Mouse (Mus musculus): ENCODE data around the gene Hipk2. TPM values are rescaled to one million over a fixed set of nuclear protein-coding genes. Genes with fewer than 3 reads are reported as not detected.
"Not testable (repeated sequence)": the region's sequence is repeated elsewhere in the genome, so short reads cannot be mapped to it uniquely, and the experiment has no call there.

The Hipk2 gene
- polyA plus RNA-seq, 1 experiment from 2014 or later, result 11.0 TPM

DNA sequence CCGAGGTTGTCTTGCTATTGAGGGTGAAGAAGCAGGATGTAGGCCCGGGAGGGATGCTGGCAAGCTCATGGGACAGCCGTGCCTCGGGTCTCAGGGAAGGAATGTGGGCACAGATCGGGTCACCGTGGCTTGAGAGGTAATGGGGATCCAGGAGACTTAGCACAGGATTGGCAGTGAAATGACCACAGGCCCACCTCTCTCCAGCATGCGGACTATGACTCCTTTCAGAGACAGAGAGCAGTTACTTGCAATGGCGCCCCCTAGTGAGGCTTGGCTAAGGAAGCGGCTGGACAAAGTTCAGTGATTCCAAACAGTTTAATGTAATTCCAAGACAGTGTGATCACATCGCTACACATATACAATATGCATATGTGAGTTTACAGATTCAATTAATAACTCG is 188.7 kb downstream of the Hipk2 start:
- H3K27ac ChIP-seq (replicated peaks in 1 of 2; ENCODE audit: control insufficient read depth in 1 of 2, insufficient read depth in 1 of 2, low read depth in 2 of 2, low read length in 2 of 2), result no peak overlapping the region
- H3K27me3 ChIP-seq (ENCODE audit: control insufficient read depth, insufficient read depth, low read length), result no peaks in the 10 kb centered on the region
- no peaks in the 10 kb centered on the region for H3K9me3 ChIP-seq (ENCODE audit: control insufficient read depth, low read length)
- 65% methylated on average over 11 of the region's 11 CpGs for WGBS
- no peak overlapping the region for H3K9ac ChIP-seq (ENCODE audit: low read length)
- no peaks in the 10 kb centered on the region for H3K36me3 ChIP-seq (ENCODE audit: control insufficient read depth, insufficient read depth, low read length)
- H3K4me2 ChIP-seq (ENCODE audit: low read length), result no peak overlapping the region
- ATAC-seq (ENCODE audit: insufficient number of reproducible peaks, insufficient read depth, low FRiP score, low read depth), result no peak
- peaks cover 0 to 2% of the 10 kb centered on the region in 2 experiments; a peak in 1 of 4 replicates for H3K4me1 ChIP-seq (ENCODE audit: control insufficient read depth in 2 of 2, insufficient read depth in 2 of 2, low read length in 2 of 2)
- no peak overlapping the region for H3K4me3 ChIP-seq (ENCODE audit: control insufficient read depth in 1 of 2, insufficient read depth in 1 of 2, low read depth in 1 of 2, low read length in 2 of 2)

DNA sequence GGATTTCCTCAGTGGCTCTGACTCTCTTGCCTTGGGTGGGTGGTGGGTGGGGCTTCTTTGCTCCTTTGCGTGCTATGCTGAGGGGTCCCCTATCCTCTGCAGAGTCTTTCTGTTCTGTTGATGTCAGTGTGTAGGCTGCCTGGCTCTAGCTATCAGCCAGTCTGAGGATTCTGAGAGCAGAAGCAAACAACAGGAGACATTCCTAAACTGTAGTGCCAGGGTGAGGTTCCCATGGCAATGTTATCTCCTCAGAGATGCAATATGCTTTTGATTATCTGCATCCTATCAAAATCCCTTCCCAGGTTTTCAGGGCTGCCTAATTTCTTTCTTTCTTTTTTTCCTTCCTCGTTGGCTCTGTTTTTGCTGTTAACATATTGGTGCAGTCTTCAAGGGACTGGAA is 193.4 kb downstream of the Hipk2 start:
- H3K4me3 ChIP-seq (ENCODE audit: control insufficient read depth in 1 of 2, insufficient read depth in 1 of 2, low read depth in 1 of 2, low read length in 2 of 2), result no peak overlapping the region
- ATAC-seq (ENCODE audit: insufficient number of reproducible peaks, insufficient read depth, low FRiP score, low read depth), result no peak
- no peaks in the 10 kb centered on the region for H3K4me1 ChIP-seq (ENCODE audit: control insufficient read depth in 2 of 2, insufficient read depth in 2 of 2, low read length in 2 of 2)
- no peaks in the 10 kb centered on the region for H3K27me3 ChIP-seq (ENCODE audit: control insufficient read depth, insufficient read depth, low read length)
- 51% methylated on average over 2 of the region's 2 CpGs for WGBS
- no peaks in the 10 kb centered on the region for H3K9me3 ChIP-seq (ENCODE audit: control insufficient read depth, low read length)
- H3K27ac ChIP-seq (replicated peaks in 1 of 2; ENCODE audit: control insufficient read depth in 1 of 2, insufficient read depth in 1 of 2, low read depth in 2 of 2, low read length in 2 of 2), result no peak overlapping the region
- H3K36me3 ChIP-seq (ENCODE audit: control insufficient read depth, insufficient read depth, low read length), result no peaks in the 10 kb centered on the region
- H3K4me2 ChIP-seq (ENCODE audit: low read length), result no peak overlapping the region
- H3K9ac ChIP-seq (ENCODE audit: low read length), result no peak overlapping the region

- Histone ChIP-seq H3K4me2 (ENCODE audit: low read length) (no peak overlapping the region), H3K27me3 (ENCODE audit: control insufficient read depth, insufficient read depth, low read length) (no peaks in the 10 kb centered on the region), H3K4me1 (ENCODE audit: control insufficient read depth in 2 of 2, insufficient read depth in 2 of 2, low read length in 2 of 2) (peaks cover 10 to 12% of the 10 kb centered on the region in 2 experiments; a peak in 3 of 4 replicates), H3K27ac (replicated peaks in 1 of 2; ENCODE audit: control insufficient read depth in 1 of 2, insufficient read depth in 1 of 2, low read depth in 2 of 2, low read length in 2 of 2) (no peak overlapping the region), H3K36me3 (ENCODE audit: control insufficient read depth, insufficient read depth, low read length) (no peaks in the 10 kb centered on the region), H3K9ac (ENCODE audit: low read length) (no peak overlapping the region), H3K9me3 (ENCODE audit: control insufficient read depth, low read length) (no peaks in the 10 kb centered on the region), H3K4me3 (ENCODE audit: control insufficient read depth in 1 of 2, insufficient read depth in 1 of 2, low read depth in 1 of 2, low read length in 2 of 2) (no peak overlapping the region)
- no peak for ATAC-seq (ENCODE audit: insufficient number of reproducible peaks, insufficient read depth, low FRiP score, low read depth)
- 68% methylated on average over 9 of the region's 9 CpGs for WGBS
Observed at GRCm38 (mm10) chr6:38677629-38678028, 198.3 kb downstream of the Hipk2 start.

- Histone ChIP-seq H3K27me3 (ENCODE audit: control insufficient read depth, insufficient read depth, low read length) (no peaks in the 10 kb centered on the region), H3K9ac (ENCODE audit: low read length) (no peak overlapping the region), H3K4me2 (ENCODE audit: low read length) (peak overlapping the region; percentile 46), H3K4me3 (ENCODE audit: control insufficient read depth in 1 of 2, insufficient read depth in 1 of 2, low read depth in 1 of 2, low read length in 2 of 2) (no peak overlapping the region), H3K4me1 (ENCODE audit: control insufficient read depth in 2 of 2, insufficient read depth in 2 of 2, low read length in 2 of 2) (peaks cover 10 to 12% of the 10 kb centered on the region in 2 experiments; a peak in 3 of 4 replicates), H3K27ac (replicated peaks in 1 of 2; ENCODE audit: control insufficient read depth in 1 of 2, insufficient read depth in 1 of 2, low read depth in 2 of 2, low read length in 2 of 2) (no peak overlapping the region), H3K36me3 (ENCODE audit: control insufficient read depth, insufficient read depth, low read length) (no peaks in the 10 kb centered on the region), H3K9me3 (ENCODE audit: control insufficient read depth, low read length) (no peaks in the 10 kb centered on the region)
- no peak for ATAC-seq (ENCODE audit: insufficient number of reproducible peaks, insufficient read depth, low FRiP score, low read depth)
- 67% methylated on average over 14 of the region's 14 CpGs for WGBS
Observed at GRCm38 (mm10) chr6:38676723-38677122, 199.2 kb downstream of the Hipk2 start.

GRCm38 (mm10) chr6:38676217-38676616 is 199.7 kb downstream of the Hipk2 start:
- Histone ChIP-seq H3K9ac (ENCODE audit: low read length) (no peak overlapping the region), H3K36me3 (ENCODE audit: control insufficient read depth, insufficient read depth, low read length) (no peaks in the 10 kb centered on the region), H3K4me1 (ENCODE audit: control insufficient read depth in 2 of 2, insufficient read depth in 2 of 2, low read length in 2 of 2) (peaks cover 10 to 12% of the 10 kb centered on the region in 2 experiments; a peak in 3 of 4 replicates), H3K27ac (replicated peaks in 1 of 2; ENCODE audit: control insufficient read depth in 1 of 2, insufficient read depth in 1 of 2, low read depth in 2 of 2, low read length in 2 of 2) (no peak overlapping the region), H3K27me3 (ENCODE audit: control insufficient read depth, insufficient read depth, low read length) (no peaks in the 10 kb centered on the region), H3K9me3 (ENCODE audit: control insufficient read depth, low read length) (no peaks in the 10 kb centered on the region), H3K4me2 (ENCODE audit: low read length) (peak overlapping the region; percentile 46), H3K4me3 (ENCODE audit: control insufficient read depth in 1 of 2, insufficient read depth in 1 of 2, low read depth in 1 of 2, low read length in 2 of 2) (no peak overlapping the region)
- no peak for ATAC-seq (ENCODE audit: insufficient number of reproducible peaks, insufficient read depth, low FRiP score, low read depth)
- WGBS, result 29% methylated on average over 6 of the region's 6 CpGs

GRCm38 (mm10) chr6:38672011-38672410 is 204.0 kb downstream of the Hipk2 start:
- Histone ChIP-seq H3K4me1 (ENCODE audit: control insufficient read depth in 2 of 2, insufficient read depth in 2 of 2, low read length in 2 of 2) (peaks cover 10 to 11% of the 10 kb centered on the region in 2 experiments; a peak in 3 of 4 replicates), H3K9ac (ENCODE audit: low read length) (no peak overlapping the region), H3K9me3 (ENCODE audit: control insufficient read depth, low read length) (no peaks in the 10 kb centered on the region), H3K4me2 (ENCODE audit: low read length) (no peak overlapping the region), H3K36me3 (ENCODE audit: control insufficient read depth, insufficient read depth, low read length) (no peaks in the 10 kb centered on the region), H3K27me3 (ENCODE audit: control insufficient read depth, insufficient read depth, low read length) (no peaks in the 10 kb centered on the region), H3K27ac (replicated peaks in 1 of 2; ENCODE audit: control insufficient read depth in 1 of 2, insufficient read depth in 1 of 2, low read depth in 2 of 2, low read length in 2 of 2) (no peak overlapping the region), H3K4me3 (ENCODE audit: control insufficient read depth in 1 of 2, insufficient read depth in 1 of 2, low read depth in 1 of 2, low read length in 2 of 2) (no peak overlapping the region)
- no peak for ATAC-seq (ENCODE audit: insufficient number of reproducible peaks, insufficient read depth, low FRiP score, low read depth)
- WGBS, result 72% methylated on average over 3 of the region's 3 CpGs

- H3K27me3 ChIP-seq (ENCODE audit: control insufficient read depth, insufficient read depth, low read length), result no peaks in the 10 kb centered on the region
- H3K4me3 ChIP-seq (ENCODE audit: control insufficient read depth in 1 of 2, insufficient read depth in 1 of 2, low read depth in 1 of 2, low read length in 2 of 2), result no peak overlapping the region
- WGBS, result 79% methylated on average over 7 of the region's 7 CpGs
- peaks cover 4% of the 10 kb centered on the region in 2 experiments; a peak in 3 of 4 replicates for H3K4me1 ChIP-seq (ENCODE audit: control insufficient read depth in 2 of 2, insufficient read depth in 2 of 2, low read length in 2 of 2)
- no peaks in the 10 kb centered on the region for H3K9me3 ChIP-seq (ENCODE audit: control insufficient read depth, low read length)
- no peaks in the 10 kb centered on the region for H3K36me3 ChIP-seq (ENCODE audit: control insufficient read depth, insufficient read depth, low read length)
- no peak for ATAC-seq (ENCODE audit: insufficient number of reproducible peaks, insufficient read depth, low FRiP score, low read depth)
- no peak overlapping the region for H3K27ac ChIP-seq (replicated peaks in 1 of 2; ENCODE audit: control insufficient read depth in 1 of 2, insufficient read depth in 1 of 2, low read depth in 2 of 2, low read length in 2 of 2)
- no peak overlapping the region for H3K9ac ChIP-seq (ENCODE audit: low read length)
- no peak overlapping the region for H3K4me2 ChIP-seq (ENCODE audit: low read length)
Observed at GRCm38 (mm10) chr6:38671270-38671669, 204.7 kb downstream of the Hipk2 start.

DNA sequence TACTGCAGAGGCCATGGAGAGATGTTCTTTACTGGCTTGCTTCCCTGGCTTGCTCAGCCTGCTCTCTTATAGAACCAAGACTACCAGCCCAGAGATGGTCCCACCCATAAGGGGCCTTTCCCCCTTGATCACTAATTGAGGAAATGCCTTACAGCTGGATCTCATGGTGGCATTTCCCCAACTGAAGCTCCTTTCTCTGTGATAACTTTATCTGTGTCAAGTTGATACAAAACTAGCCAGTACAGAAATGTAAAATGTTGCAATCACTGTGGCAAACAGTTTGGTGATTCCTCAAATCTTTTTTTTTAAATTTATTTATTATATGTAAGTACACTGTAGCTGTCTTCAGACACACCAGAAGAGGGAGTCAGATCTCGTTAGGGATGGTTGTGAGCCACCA is 205.5 kb downstream of the Hipk2 start:
- not testable (repeated sequence) for H3K4me2 ChIP-seq (ENCODE audit: low read length); H3K9me3 ChIP-seq (ENCODE audit: control insufficient read depth, low read length); H3K27ac ChIP-seq (replicated peaks in 1 of 2; ENCODE audit: control insufficient read depth in 1 of 2, insufficient read depth in 1 of 2, low read depth in 2 of 2, low read length in 2 of 2); H3K36me3 ChIP-seq (ENCODE audit: control insufficient read depth, insufficient read depth, low read length); ATAC-seq (ENCODE audit: insufficient number of reproducible peaks, insufficient read depth, low FRiP score, low read depth); H3K27me3 ChIP-seq (ENCODE audit: control insufficient read depth, insufficient read depth, low read length); H3K4me3 ChIP-seq (ENCODE audit: control insufficient read depth in 1 of 2, insufficient read depth in 1 of 2, low read depth in 1 of 2, low read length in 2 of 2); H3K4me1 ChIP-seq (ENCODE audit: control insufficient read depth in 2 of 2, insufficient read depth in 2 of 2, low read length in 2 of 2); H3K9ac ChIP-seq (ENCODE audit: low read length)
- whole genome bisulfite sequencing, result 67% methylated on average over 1 of the region's 1 CpGs
